Mouse (Mus musculus) activated CD4-positive, CD25-positive, alpha-beta regulatory T cell, adult 4 months (primary cell): ENCODE results near the gene Galnt4. TPM values are rescaled to one million over a fixed set of nuclear protein-coding genes. Genes with fewer than 3 reads are reported as not detected.

Experiments
- ATAC-seq: one replicate; pipeline ENCODE4 v1.8.0; 2017
- polyA plus RNA-seq, 2 experiments: library from polyadenylated mRNA; unstranded; fragments of 100-300 nt; shearing (Covaris generic); gene quantifications; one replicate each; pipeline ENCODE4 v1.2.1; 2017

Galnt4 gene
- polyA plus RNA-seq, 2 experiments from 2014 or later = 3.0 to 3.1 TPM

GRCm38 (mm10) chr10:99115471-99116236 lies 7.7 kb downstream of the Galnt4 start:
- peak; percentile 20 for ATAC-seq

- ATAC-seq = no peak
Observed at GRCm38 (mm10) chr10:99116237-99116632, 8.3 kb downstream of the Galnt4 start.

GRCm38 (mm10) chr10:99116650-99117615 lies 9.0 kb downstream of the Galnt4 start:
- peak; percentile 60 for ATAC-seq

- ATAC-seq = no peak
Observed at GRCm38 (mm10) chr10:99117876-99118275, 9.9 kb downstream of the Galnt4 start.

GRCm38 (mm10) chr10:99118697-99119096 lies 10.7 kb downstream of the Galnt4 start:
- no peak for ATAC-seq

- no peak for ATAC-seq
Observed at GRCm38 (mm10) chr10:99119471-99119870, 11.5 kb downstream of the Galnt4 start.

- no peak for ATAC-seq
Observed at GRCm38 (mm10) chr10:99126225-99126624, 18.3 kb downstream of the Galnt4 start, which contains the start of gene Phxr2. Gene Phxr2 (minus strand): TSS chr10:99126325.

GRCm38 (mm10) chr10:99126954-99127353 lies 19.0 kb downstream of the Galnt4 start:
- ATAC-seq = peak; percentile 90

- ATAC-seq = peak; percentile 58
Observed at GRCm38 (mm10) chr10:99127691-99128261, 19.8 kb downstream of the Galnt4 start.

GRCm38 (mm10) chr10:99130611-99131010 lies 22.7 kb downstream of the Galnt4 start:
- no peak for ATAC-seq

- no peak for ATAC-seq
Observed at GRCm38 (mm10) chr10:99131298-99131697, 23.3 kb downstream of the Galnt4 start.

- ATAC-seq = no peak
Observed at GRCm38 (mm10) chr10:99132189-99132588, 24.2 kb downstream of the Galnt4 start.

- ATAC-seq = no peak
Observed at GRCm38 (mm10) chr10:99132595-99133272, 24.8 kb downstream of the Galnt4 start.

GRCm38 (mm10) chr10:99133321-99133875 lies 25.4 kb downstream of the Galnt4 start:
- ATAC-seq = no peak

- no peak for ATAC-seq
Observed at GRCm38 (mm10) chr10:99136337-99136736, 28.4 kb downstream of the Galnt4 start.

GRCm38 (mm10) chr10:99145611-99146010 lies 37.7 kb downstream of the Galnt4 start:
- no peak for ATAC-seq

GRCm38 (mm10) chr10:99146596-99146995 lies 38.6 kb downstream of the Galnt4 start:
- no peak for ATAC-seq

- ATAC-seq = no peak
Observed at GRCm38 (mm10) chr10:99150016-99150415, 42.1 kb downstream of the Galnt4 start.

GRCm38 (mm10) chr10:99151580-99151979 lies 43.6 kb downstream of the Galnt4 start:
- no peak for ATAC-seq

GRCm38 (mm10) chr10:99152063-99152462 lies 44.1 kb downstream of the Galnt4 start:
- ATAC-seq = peak; percentile 76

- no peak for ATAC-seq
Observed at GRCm38 (mm10) chr10:99154635-99155034, 46.7 kb downstream of the Galnt4 start.

GRCm38 (mm10) chr10:99156808-99157207 lies 48.8 kb downstream of the Galnt4 start:
- no peak for ATAC-seq
